Mouse (Mus musculus) embryonic stem cell, embryonic (primary cell): Measurements from ENCODE around the gene Gm44973.

Source experiments
- CTCF ChIA-PET, 4 experiments: fragments of 300-600 bp in 2 of 4; fragments of 350-600 bp in 2 of 4; sonication (Branson Sonifier 250); formaldehyde crosslinking; loops; one replicate each; lab custom pipeline; 2022; ENCODE audit warnings: inconsistent platforms in 2 of 4; lab: Charles Lee
- POLR2A ChIA-PET, 4 experiments: fragments of 300-600 bp in 2 of 4; fragments of 350-600 bp in 2 of 4; sonication (Branson Sonifier 250); formaldehyde crosslinking; loops; one replicate each; lab custom pipeline; 2022; ENCODE audit warnings: antibody characterized with exemption in 4 of 4, inconsistent platforms in 1 of 4; lab: Charles Lee

Gm44973 gene

DNA sequence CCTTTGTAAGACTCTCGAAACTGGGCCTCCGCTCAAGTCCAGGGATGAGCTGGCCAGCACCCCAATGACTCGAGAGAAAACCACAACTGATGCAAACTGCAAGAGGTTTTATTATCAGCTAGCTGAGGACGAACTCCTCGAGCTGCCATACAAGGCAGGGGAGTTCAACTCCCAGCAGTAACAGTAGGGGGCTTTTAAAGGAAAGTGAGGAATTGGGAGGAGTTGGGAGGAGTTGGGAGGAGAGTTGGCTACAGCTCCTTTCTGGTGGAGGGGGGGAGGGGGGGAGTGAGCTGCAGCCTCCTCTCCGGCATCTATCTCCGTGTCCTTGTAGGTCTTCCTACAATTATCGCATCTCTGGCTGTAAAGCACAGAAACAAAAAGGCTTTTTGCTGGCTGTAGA lies 12.4 kb upstream of the Gm44973 start:
- POLR2A ChIA-PET = interaction anchor here in 2 of 4 experiments (0.6 to 5.2 kb wide), 9 partner anchors 11 to 525 kb away, joined by 3 to 83 read pairs (median 4); partner anchors contain the start of genes Ccdc106 (in 2 of the 2), Fiz1 (in 2 of the 2), Gm44973 (in 2 of the 2) and Zfp524 (in 2 of the 2)
- CTCF ChIA-PET = interaction anchor here in 2 of 4 experiments (0.6 to 1.1 kb wide), 2 partner anchors 27 to 39 kb away, joined by 3 read pairs; partner anchors contain the start of gene Sbk2 (in 1 of the 2)

DNA sequence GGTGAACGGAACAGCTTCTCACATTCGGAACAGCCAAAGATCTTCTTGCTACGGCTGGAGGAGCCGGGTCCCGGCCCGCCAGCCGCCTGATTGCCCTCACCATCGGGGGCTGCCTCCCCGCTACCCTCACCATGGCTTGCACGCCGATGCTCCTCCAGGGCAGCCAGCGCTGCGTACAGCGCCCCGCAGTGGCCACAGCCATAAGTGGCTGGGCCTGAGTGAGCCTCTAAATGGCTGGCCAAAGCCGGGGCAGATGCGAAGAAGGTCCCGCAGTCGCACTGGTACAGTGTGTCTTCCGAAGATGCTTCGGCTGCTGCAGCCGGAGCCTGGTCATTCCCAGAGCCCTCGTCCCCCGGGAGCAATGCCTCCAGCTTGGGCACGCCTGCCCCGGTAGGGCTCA lies 7.1 kb upstream of the Gm44973 start:
- ChIA-PET CTCF (interaction anchor here in 3 of 4 experiments (0.6 to 3.8 kb wide), 12 partner anchors 8 to 484 kb away, joined by 3 to 22 read pairs (median 4); partner anchors contain the start of genes Sbk2 (in 1 of the 3), Tnni3 (in 1 of the 3) and Zfp580 (in 1 of the 3)), POLR2A (interaction anchor here (0.7 to 16.6 kb wide), 18 partner anchors 10 to 255 kb away, joined by 3 to 280 read pairs (median 6); partner anchors contain the start of genes Rpl28 (in 2 of the 4), U2af2 (in 2 of the 4), Zfp579 (in 2 of the 4) and 4632433K11Rik (in 1 of the 4))

DNA sequence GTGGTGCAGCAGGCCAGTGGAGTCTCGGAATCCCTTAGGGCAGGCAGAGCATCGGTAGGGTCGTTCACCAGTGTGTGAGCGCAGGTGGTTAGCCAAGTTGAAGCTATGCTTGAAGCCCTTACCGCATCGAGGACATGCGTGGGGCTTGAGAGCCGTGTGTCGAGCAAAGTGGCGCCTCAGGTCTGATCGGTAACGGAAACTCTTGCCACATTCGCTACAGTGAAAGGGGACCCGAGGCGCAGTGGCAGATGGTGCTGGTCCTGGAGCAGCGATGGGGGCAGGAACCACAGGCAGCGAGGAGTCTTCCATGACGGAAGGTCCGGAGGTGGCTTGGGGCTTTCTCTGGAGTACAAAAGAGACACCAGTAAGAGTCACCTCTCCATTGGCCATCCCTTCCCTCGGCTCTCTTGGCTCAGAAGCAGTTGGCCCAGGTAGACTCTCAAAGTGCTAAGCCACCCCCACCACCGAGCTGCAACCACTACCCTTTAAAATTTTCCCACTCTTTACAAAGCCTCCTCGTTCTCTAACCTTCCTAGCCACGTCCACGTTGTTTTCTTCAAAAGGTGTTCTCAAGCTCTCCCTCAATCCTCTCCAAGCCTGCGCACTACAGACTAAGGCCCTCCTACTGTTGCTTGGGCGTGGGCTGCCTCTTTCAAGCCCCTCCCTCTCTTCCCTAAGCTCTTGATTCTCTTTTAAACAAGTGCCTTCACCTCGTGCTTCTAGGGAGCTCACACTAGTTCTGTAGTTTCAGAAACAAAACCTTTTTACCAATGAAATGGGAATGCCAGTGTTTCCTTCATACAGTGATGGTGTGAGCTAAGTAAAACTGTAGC lies 2.4 kb upstream of the Gm44973 start:
- CTCF ChIA-PET = interaction anchor here in 3 of 4 experiments (0.5 to 3.7 kb wide), 9 partner anchors 13 to 389 kb away, joined by 3 to 24 read pairs (median 3); partner anchors contain the start of gene Sbk2 (in 1 of the 3)
- POLR2A ChIA-PET = interaction anchor here in 3 of 4 experiments (0.5 to 16.6 kb wide), 83 partner anchors 8 to 1779 kb away, joined by 3 to 280 read pairs (median 7); partner anchors contain the start of genes Sbk2 (in 3 of the 3), U2af2 (in 3 of the 3), Ube2s (in 3 of the 3) and 4632433K11Rik (in 2 of the 3)

DNA sequence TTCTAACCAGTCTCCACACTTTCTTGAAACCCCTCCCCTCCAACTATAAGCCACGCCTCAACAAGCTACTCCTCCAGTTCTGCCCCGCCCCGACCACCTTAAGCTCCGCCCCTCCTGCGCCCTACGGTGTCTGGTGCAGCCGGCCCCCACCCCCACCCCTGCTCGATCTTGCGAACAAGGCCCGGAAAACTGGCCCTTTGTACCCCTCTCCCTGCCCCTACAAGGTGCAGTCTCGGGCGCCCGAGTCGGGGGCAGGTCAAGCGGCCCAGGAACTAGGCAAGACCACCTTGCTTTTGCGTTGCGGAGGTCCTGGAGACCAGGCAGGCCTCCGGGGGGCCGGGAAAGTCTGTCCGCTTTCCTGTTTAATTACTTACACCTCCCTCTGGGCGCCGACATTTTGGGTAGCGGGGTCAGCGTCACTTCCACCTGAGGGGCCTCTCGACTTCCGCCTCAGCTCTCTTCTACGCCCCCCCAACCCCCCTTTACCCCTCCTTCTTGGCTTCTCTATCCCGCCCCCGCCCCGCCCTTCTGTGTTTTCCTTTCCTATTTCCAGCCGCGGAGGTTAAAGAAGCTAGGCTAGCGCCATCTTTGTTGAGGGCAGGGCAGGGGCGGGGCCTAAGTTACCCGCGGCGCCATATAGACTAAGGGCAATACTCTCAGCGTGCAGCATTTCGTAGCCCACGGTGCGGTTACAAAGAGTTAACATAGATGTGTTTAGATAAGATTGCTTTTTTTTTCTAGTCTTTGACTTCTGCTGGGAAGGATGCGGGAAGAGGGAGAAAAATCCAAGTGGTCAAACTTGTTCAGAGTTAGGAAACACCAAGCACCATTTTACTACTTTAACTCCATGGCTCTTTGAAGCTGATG lies 812 bp upstream of the Gm44973 start, which contains the start of the genes Zfp524 and Fiz1:
TSS of gene Zfp524 (plus strand) at position 165 of the 867 bp plus-strand sequence.
TSS of gene Fiz1 (minus strand) at position 447 of the 867 bp plus-strand sequence.
- POLR2A ChIA-PET = interaction anchor here (0.6 to 16.6 kb wide), 161 partner anchors 8 to 1821 kb away, joined by 3 to 280 read pairs (median 5); partner anchors contain the start of genes U2af2 (in 4 of the 4), Zfp580 (in 4 of the 4), Rpl28 (in 3 of the 4) and Sbk2 (in 3 of the 4)
- CTCF ChIA-PET = interaction anchor here (0.6 to 3.7 kb wide), 24 partner anchors 8 to 1713 kb away, joined by 3 to 24 read pairs (median 3); partner anchors contain the start of genes Rasl2-9 (in 1 of the 4), Sbk2 (in 1 of the 4) and Zfp784 (in 1 of the 4)

GRCm38 (mm10) chr7:5016057-5016456 lies 761 bp downstream of the Gm44973 start:
- ChIA-PET POLR2A (interaction anchor here in 3 of 4 experiments (0.6 to 16.6 kb wide), 47 partner anchors 11 to 1725 kb away, joined by 3 to 280 read pairs (median 13); partner anchors contain the start of genes U2af2 (in 3 of the 3), Ube2s (in 3 of the 3), Zfp580 (in 3 of the 3) and Hspbp1 (in 2 of the 3)), CTCF (interaction anchor here in 1 of 4 experiments (1.4 to 3.7 kb wide), 3 partner anchors 15 to 45 kb away, joined by 4 to 24 read pairs (median 6); no protein-coding TSS in a partner anchor)

- CTCF ChIA-PET = interaction anchor here in 1 of 4 experiments (1.4 to 2.1 kb wide), 5 partner anchors 14 to 45 kb away, joined by 4 to 6 read pairs (median 4); partner anchors contain the start of gene U2af2
Measured at GRCm38 (mm10) chr7:5016920-5017319, 1.6 kb downstream of the Gm44973 start.

GRCm38 (mm10) chr7:5017352-5017751 lies 2.1 kb downstream of the Gm44973 start:
- ChIA-PET CTCF (interaction anchor here in 1 of 4 experiments (1.0 to 1.5 kb wide), 5 partner anchors 17 to 44 kb away, joined by 3 to 4 read pairs (median 4); partner anchors contain the start of gene U2af2), POLR2A (interaction anchor here in 3 of 4 experiments (0.7 to 16.6 kb wide), 18 partner anchors 8 to 1241 kb away, joined by 3 to 280 read pairs (median 52); partner anchors contain the start of genes U2af2 (in 2 of the 3), 4632433K11Rik (in 1 of the 3), Cox6b2 (in 1 of the 3) and Sbk2 (in 1 of the 3))

More at GRCm38 (mm10) chr7:5016920-5017319, 1.6 kb downstream of the Gm44973 start:
- POLR2A ChIA-PET = interaction anchor here in 3 of 4 experiments (0.7 to 16.6 kb wide), 25 partner anchors 11 to 332 kb away, joined by 3 to 280 read pairs (median 13); partner anchors contain the start of genes U2af2 (in 3 of the 3), Zfp784 (in 2 of the 3), 4632433K11Rik (in 1 of the 3) and Cox6b2 (in 1 of the 3)

DNA sequence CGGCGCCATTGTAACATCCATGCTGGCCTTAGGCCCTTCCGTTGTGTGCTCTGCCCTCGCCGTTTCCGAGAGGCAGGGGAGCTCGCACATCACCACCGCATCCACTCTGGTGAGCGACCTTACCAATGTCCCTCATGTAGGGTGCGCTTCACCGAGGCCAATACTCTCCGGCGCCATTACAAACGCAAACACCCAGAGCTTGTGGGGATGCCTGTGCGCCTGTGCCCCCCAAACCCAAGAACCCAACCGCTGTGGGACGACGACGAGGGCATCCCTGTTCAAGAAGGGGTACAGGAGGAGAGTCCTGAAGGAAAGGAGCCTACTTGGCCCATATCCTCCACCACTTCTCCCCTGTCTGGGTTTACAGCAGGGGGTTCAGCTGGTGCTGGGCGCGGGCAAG lies 2.6 kb downstream of the Gm44973 start:
- POLR2A ChIA-PET = interaction anchor here in 3 of 4 experiments (0.7 to 16.6 kb wide), 18 partner anchors 9 to 1241 kb away, joined by 3 to 280 read pairs (median 56); partner anchors contain the start of genes U2af2 (in 2 of the 3), Zfp784 (in 2 of the 3), 4632433K11Rik (in 1 of the 3) and Ppp1r12c (in 1 of the 3)
- CTCF ChIA-PET = interaction anchor here in 1 of 4 experiments (0.6 to 1.5 kb wide), 6 partner anchors 17 to 301 kb away, joined by 3 to 4 read pairs (median 4); partner anchors contain the start of gene U2af2

DNA sequence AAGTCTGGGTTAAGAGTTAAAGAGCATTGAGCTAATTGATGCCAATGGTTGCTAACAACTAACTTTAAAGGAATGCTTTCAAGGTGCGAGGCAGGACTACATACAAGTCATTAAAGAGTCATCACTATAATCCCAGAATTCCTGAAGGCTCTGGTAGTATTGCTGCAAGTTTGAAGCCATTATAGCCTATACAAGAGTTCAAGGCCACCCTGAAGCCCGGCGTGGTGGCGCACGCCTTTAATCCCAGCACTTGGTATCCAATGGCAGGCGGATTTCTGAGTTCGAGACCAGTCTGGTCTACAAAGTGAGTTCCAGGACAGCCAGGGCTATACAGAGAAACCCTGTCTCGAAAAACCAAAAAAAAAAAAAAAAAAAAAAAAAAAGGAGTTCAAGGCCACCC lies 4.3 kb downstream of the Gm44973 start:
- ChIA-PET POLR2A (interaction anchor here (0.6 to 16.6 kb wide), 38 partner anchors 8 to 1221 kb away, joined by 3 to 280 read pairs (median 5); partner anchors contain the start of genes Ube2s (in 3 of the 4), Zfp580 (in 3 of the 4), U2af2 (in 2 of the 4) and Zfp784 (in 2 of the 4)), CTCF (interaction anchor here in 1 of 4 experiments (0.7 to 3.1 kb wide), 3 partner anchors 9 to 56 kb away, joined by 3 to 12 read pairs (median 3); partner anchors contain the start of gene Sbk2)

DNA sequence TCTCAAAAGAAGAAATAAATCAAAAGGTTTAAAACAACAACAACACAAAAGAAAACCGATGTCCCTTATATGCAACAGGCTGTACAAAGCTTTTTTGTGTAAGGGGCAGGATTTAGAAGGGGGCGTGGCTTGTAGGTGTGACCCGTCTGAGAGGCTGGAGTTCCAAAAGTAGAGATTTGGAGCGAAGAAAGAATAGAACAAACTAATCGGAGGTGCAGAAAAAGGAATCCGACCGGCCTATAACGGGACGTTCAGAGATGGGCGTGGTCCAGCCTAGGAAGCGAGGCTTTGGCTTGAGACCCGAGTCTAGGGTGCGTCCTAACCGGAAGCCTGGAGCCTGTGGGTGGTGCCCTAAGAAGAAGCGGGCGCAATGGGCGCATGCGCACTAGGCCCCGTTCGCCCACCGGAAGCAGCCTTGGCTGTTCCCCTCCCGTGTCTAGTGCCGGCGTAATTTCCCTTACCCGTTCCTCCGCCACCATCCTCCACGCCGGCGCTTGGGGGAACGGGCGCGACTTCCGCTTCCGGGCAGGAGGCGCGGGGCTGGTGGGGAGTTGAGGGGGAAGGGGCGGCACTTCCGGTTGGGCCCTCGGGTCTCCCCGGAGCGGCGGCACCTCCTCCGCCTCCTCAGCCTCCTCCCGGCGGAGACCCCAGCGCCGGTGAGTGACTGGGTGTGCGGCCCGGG lies 4.8 kb downstream of the Gm44973 start, which contains the start of the genes Zfp865 and Ccdc106:
TSS of gene Zfp865 (plus strand) at position 377 of the 682 bp plus-strand sequence.
TSS of gene Ccdc106 (plus strand) at position 554 of the 682 bp plus-strand sequence.
- CTCF ChIA-PET = interaction anchor here in 1 of 4 experiments (0.7 to 3.1 kb wide), 3 partner anchors 10 to 56 kb away, joined by 3 to 12 read pairs (median 3); partner anchors contain the start of gene Sbk2

GRCm38 (mm10) chr7:5020685-5021084 lies 5.4 kb downstream of the Gm44973 start:
- ChIA-PET CTCF (interaction anchor here in 1 of 4 experiments (3.1 kb wide), 1 partner anchor 40 kb away, joined by 12 read pairs; no protein-coding TSS in a partner anchor), POLR2A (interaction anchor here in 3 of 4 experiments (0.6 to 16.6 kb wide), 28 partner anchors 5 to 575 kb away, joined by 3 to 280 read pairs (median 6); partner anchors contain the start of genes U2af2 (in 2 of the 3), Ube2s (in 2 of the 3), Zfp784 (in 2 of the 3) and 4632433K11Rik (in 1 of the 3))

More for the DNA sequence above, 4.8 kb downstream of the Gm44973 start, which contains the start of the genes Zfp865 and Ccdc106:
- POLR2A ChIA-PET = interaction anchor here (0.6 to 16.6 kb wide), 41 partner anchors 8 to 1195 kb away, joined by 3 to 280 read pairs (median 5); partner anchors contain the start of genes Ube2s (in 3 of the 4), Zfp580 (in 3 of the 4), U2af2 (in 2 of the 4) and Zfp784 (in 2 of the 4)

DNA sequence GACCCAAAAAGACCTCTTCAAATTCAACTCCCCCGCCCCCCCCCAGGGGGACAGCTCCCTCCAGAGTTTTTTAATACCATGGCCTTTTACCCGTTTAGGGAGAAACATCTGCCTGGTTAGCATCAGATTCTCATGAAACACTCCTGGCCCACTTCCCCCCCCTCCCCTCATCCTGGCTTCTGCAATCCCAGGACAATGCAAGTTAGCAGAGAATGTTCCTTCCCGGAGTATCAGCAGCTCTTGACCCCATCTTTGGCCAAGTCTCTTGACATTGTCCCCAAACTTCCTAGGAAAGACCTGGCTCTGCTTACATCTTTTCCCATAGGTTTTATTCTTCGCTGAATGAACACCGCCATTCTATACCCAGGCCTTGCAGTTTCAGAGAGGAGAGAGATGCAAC lies 5.9 kb downstream of the Gm44973 start:
- CTCF ChIA-PET = interaction anchor here in 1 of 4 experiments (0.6 to 3.1 kb wide), 2 partner anchors 11 to 40 kb away, joined by 4 to 12 read pairs; no protein-coding TSS in a partner anchor
- POLR2A ChIA-PET = interaction anchor here in 3 of 4 experiments (0.6 to 16.6 kb wide), 23 partner anchors 6 to 576 kb away, joined by 3 to 280 read pairs (median 6); partner anchors contain the start of genes U2af2 (in 2 of the 3), Zfp784 (in 2 of the 3), 4632433K11Rik (in 1 of the 3) and Ccdc106 (in 1 of the 3)

DNA sequence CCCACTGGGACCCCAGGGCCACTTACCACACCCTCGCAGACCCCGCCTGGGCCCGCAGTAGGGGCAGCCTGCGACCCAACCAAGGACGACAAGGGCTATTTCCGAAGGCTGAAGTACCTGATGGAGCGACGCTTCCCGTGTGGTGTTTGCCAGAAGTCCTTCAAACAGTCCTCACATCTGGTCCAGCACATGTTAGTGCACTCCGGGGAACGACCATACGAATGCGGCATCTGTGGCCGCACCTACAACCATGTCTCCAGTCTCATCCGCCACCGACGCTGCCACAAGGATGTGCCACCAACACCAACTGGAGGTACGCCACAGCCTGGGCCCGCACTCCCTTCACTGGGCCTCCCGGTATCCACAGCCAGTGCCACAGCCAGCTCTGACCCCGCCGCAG lies 14.2 kb downstream of the Gm44973 start:
- ChIA-PET POLR2A (interaction anchor here in 3 of 4 experiments (0.5 to 14.4 kb wide), 16 partner anchors 8 to 337 kb away, joined by 3 to 280 read pairs (median 9); partner anchors contain the start of genes Fiz1 (in 3 of the 3), Gm44973 (in 3 of the 3), Zfp524 (in 3 of the 3) and Ccdc106 (in 2 of the 3)), CTCF (interaction anchor here in 2 of 4 experiments (0.6 to 1.8 kb wide), 2 partner anchors 18 to 48 kb away, joined by 4 to 5 read pairs; no protein-coding TSS in a partner anchor)

GRCm38 (mm10) chr7:5029946-5030345 lies 14.7 kb downstream of the Gm44973 start:
- CTCF ChIA-PET = interaction anchor here in 3 of 4 experiments (0.5 to 1.8 kb wide), 3 partner anchors 17 to 48 kb away, joined by 3 to 5 read pairs (median 4); no protein-coding TSS in a partner anchor

More at GRCm38 (mm10) chr7:5029946-5030345, 14.7 kb downstream of the Gm44973 start:
- POLR2A ChIA-PET = interaction anchor here in 3 of 4 experiments (0.6 to 14.4 kb wide), 18 partner anchors 8 to 337 kb away, joined by 3 to 280 read pairs (median 8); partner anchors contain the start of genes Fiz1 (in 3 of the 3), Gm44973 (in 3 of the 3), Zfp524 (in 3 of the 3) and Ccdc106 (in 2 of the 3)
